Mouse (Mus musculus) layer of hippocampus, postnatal 25 days (tissue): ENCODE measurements at regions not wholly inside any gene's neighbourhood (a gene's known extent, or its start where the extent isn't known, plus 50 kb on each side); places are given as distances from the start of the nearest gene placed in this dataset.

Source experiments
- DNase-seq, 2 experiments: peaks; one replicate each; pipeline ENCODE4 v3.0.0; 2022; ENCODE audit warnings: mixed read lengths in 2 of 2, low spot score in 1 of 2; ENCODE audit errors: extremely low spot score in 1 of 2

DNA sequence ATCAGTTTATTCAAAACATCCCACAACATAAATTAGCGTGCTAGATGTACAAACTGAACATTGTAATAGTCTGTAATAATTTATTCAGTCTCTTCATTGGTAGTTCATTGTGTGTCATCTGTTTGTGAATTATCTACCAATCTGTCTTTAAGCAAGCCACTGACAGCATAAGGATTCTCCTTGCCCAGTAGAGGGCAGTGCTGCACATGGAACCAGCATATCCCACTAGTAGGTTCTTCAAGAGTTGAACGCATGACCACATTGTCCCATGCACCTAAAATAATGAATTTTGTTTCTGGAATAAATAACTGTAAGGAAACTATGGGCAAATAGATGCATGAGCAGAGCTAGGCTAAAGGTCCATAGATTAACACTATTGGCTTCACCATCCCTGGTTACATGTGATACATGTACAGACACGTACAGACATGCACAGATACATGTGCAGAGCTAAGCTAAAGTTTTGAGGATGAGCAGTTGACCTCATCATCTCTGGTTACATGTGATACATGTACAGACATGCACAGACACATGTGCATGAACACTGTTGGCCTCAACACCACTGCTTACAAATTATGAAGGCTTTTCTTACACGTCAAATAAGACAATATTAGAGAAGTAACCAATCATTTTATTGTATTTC lies 143.0 kb upstream of the Ctnnd2 start:
- DNase-seq, result peak; percentile 20 to 87

GRCm38 (mm10) chr15:30035367-30035766 lies 137.0 kb upstream of the Ctnnd2 start:
- no peak for DNase-seq

DNA sequence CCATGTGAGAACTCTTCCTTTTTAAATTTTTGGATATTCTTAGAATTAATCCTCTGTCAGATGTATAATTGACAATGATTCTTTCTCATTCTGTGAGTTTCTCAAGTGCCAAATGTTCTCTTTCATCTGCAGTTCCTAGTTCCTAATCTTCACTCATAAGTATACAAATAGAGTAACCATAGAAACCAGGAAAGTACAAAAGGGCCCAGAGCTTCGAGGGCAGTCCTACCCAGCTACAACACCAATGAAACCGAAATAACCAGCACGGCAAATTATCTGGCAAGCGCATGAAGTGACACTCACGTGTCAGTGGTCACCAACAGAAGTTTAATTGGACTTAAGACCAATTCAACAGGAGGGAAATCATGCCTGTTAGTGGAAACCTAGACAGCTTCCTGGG lies 121.5 kb upstream of the Ctnnd2 start:
- DNase-seq, result no peak

GRCm38 (mm10) chr15:30059808-30060207 lies 112.6 kb upstream of the Ctnnd2 start:
- peak in 1 of 2 experiments; percentile 12 for DNase-seq

DNA sequence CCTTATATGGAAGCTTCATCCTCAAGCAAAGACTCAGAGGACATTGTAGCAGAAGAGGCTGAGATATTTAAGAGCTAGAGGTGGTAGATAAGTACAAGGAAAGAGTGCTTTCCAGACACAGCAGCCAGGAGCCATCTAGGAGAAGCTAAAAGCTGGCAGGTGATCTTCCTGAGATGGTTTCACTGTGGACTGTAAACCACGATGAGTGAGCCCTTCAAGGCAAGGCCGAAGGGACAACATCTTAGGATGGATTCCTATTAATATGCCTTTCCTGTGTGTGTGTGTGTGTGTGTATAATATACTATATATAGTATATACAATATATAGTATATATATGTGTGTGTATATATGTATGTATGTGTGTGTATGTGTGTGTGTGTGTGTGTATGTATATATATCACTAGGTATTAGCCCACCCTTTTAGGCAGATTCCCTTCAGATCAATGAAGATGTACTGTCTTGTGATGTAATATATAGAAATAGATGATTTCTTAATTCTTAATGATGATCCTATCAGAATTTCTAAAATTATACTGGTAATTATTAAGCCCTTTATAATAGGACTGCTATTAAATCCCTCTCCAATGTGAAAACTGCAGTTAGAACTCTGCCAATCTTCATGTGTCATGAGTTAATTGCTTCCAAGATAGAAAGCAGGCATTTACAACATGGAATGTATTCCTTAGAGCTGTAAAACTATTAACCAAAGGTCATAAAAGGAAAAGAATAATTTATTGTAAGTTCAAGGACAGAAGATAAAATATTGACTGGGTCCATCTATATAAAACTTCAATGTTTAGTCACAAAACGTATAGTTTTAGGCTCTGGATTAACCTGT lies 111.7 kb upstream of the Ctnnd2 start:
- DNase-seq, result no peak

DNA sequence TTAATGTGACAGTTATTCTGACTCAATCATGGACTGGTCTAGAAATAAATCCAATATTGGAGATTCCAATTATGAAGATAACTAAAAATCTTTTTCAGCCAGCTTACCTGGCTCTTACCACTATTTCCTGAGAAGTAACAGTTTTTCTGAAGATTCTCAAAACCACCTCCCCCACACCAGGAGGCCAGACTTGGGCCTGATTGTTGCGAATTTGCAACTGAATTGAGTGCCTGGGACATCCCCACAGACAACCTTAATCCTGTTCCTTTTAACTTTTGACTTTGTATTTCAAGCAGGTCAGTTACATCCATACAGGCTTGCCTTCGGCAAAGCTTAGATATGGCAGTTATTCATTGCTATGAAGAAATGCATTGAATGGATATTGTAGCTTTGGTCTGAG lies 100.7 kb upstream of the Ctnnd2 start:
- no peak for DNase-seq

DNA sequence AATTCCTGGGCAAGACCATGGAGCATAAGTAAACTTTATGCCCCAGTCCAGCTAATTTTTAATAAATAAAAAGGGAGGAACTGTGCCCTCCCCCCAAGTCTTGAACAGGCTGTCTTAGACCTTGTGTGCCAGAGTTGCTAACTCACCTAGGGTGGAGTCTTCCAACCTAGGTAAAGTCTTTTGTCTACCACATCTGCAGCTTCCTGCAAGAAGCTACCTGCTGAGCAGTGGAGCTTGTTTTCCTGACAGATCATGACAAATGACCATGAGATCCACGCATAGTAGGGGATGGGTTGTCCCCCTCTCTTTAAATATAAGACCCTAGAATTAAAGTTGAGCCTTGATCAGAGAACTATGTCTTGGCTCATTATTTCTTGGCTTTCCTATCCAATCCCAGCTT lies 100.1 kb upstream of the Ctnnd2 start:
- no peak for DNase-seq

DNA sequence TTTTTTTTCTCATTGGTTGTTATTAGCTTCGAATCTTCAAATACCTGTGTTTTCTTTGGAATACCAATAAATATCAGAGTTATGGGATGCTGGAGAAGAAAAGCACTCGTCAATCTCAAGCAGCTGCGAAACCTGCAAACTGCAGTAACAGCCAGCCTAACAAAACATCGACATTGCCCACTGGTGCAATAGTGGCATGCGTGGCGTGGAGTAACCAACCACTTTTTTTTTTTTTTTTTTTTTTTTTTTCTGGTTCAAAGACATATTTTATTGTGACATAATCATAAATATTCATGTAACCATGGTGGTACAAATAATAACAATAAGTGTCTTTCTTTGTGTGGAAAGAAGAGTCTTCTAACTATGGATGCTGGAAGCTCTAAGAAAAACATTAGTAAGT lies 85.3 kb upstream of the Ctnnd2 start:
- no peak for DNase-seq

DNA sequence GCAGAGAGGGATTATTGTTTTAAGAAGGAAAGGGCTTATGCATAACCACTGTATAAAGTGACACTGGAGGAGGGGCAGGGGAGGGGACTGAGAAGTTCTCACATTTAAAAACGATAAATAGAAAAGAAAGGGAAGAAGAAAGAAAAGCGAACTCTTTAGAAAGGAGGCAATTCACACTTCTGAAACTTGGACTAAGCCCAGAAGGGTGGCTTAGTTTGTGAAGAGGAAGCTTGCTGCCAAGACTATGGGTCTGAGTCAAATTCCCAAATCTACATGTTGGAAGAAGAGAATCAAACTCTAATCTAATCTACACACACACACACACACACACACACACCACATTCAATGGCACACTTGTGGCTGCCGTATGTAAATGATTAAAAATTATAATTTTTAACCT lies 50.3 kb upstream of the Ctnnd2 start:
- no peak for DNase-seq
